Mouse (Mus musculus) forebrain, embryonic 11.5 days (tissue): ENCODE measurements around the gene Lif. TPM values are rescaled to one million over a fixed set of nuclear protein-coding genes. Genes with fewer than 3 reads are reported as not detected.

Experiments used
- ATAC-seq: fragments of 200-750 bp; cut with Nextera tagmentation; replicated peaks from 2 replicates; pipeline ENCODE4 v1.8.0; 2017; ENCODE audit warnings: moderate TSS enrichment; ENCODE audit not compliant: low FRiP score
- DNase-seq: peaks from one replicate; pipeline ENCODE4 v3.0.0-alpha.2; 2017; ENCODE audit warnings: low spot score
- H3K27ac ChIP-seq: fragments of 300-500 bp; sonication (generic); 2 replicates; pipeline ENCODE4 v1.5.1; 2014; ENCODE audit warnings: low read depth, low read length
- H3K27me3 ChIP-seq: fragments of 300-500 bp; sonication (generic); 2 replicates; pipeline ENCODE4 v1.6.1; 2014; ENCODE audit warnings: mild to moderate bottlenecking, low read length, mixed read lengths; ENCODE audit not compliant: control insufficient read depth, insufficient read depth
- H3K36me3 ChIP-seq: fragments of 300-500 bp; sonication (generic); 2 replicates; pipeline ENCODE4 v1.6.1; 2014; ENCODE audit warnings: mild to moderate bottlenecking, low read length, moderate library complexity, mixed read lengths; ENCODE audit not compliant: control insufficient read depth, insufficient read depth
- H3K4me1 ChIP-seq: fragments of 300-500 bp; sonication (generic); replicated peaks from 2 replicates; pipeline ENCODE4 v1.6.1; 2014; ENCODE audit warnings: low read length, mixed read lengths; ENCODE audit not compliant: control insufficient read depth, insufficient read depth
- H3K4me2 ChIP-seq: fragments of 300-500 bp; sonication (generic); 2 replicates; pipeline ENCODE4 v1.6.1; 2014; ENCODE audit warnings: low read depth, mild to moderate bottlenecking, low read length, moderate library complexity, mixed read lengths; ENCODE audit not compliant: severe bottlenecking
- H3K4me3 ChIP-seq: fragments of 300-500 bp; sonication (generic); 2 replicates; pipeline ENCODE4 v1.5.1; 2014; ENCODE audit warnings: low read depth, low read length
- H3K9ac ChIP-seq: fragments of 300-500 bp; sonication (generic); 2 replicates; pipeline ENCODE4 v1.6.1; 2014; ENCODE audit warnings: low read length
- H3K9me3 ChIP-seq: fragments of 300-500 bp; sonication (generic); 2 replicates; pipeline ENCODE4 v1.6.1; 2016; ENCODE audit warnings: low read length, mixed read lengths; ENCODE audit not compliant: control insufficient read depth
- whole genome bisulfite sequencing: fragments of 180-500 bp; shearing (Covaris S2); extraction: QIAGEN DNeasy Blood & Tissue Kit; methylation state at CpG from one replicate; pipeline ENCODE4 v1.1.7; 2014; 5-methylcytosine and 5-hydroxymethylcytosine counted together
- polyA plus RNA-seq: library from polyadenylated mRNA; unstranded; fragments of >200 nt; fragmentation: Nextera tagmentation; extraction: Ambion mirVana; gene quantifications from 2 replicates; pipeline ENCODE4 v1.2.1, GENCODE M21; 2014

Lif gene
- polyA plus RNA-seq, 1 experiment from 2014 or later = not detected

GRCm38 (mm10) chr11:4294047-4294446 lies 36.7 kb downstream of the Lif start:
- H3K36me3 ChIP-seq = no peaks in the 10 kb centered on the region
- no peaks in the 10 kb centered on the region for H3K9me3 ChIP-seq
- WGBS = 84% methylated on average over 6 of the region's 6 CpGs
- H3K9ac ChIP-seq = no peak overlapping the region
- H3K27me3 ChIP-seq = no peaks in the 10 kb centered on the region
- DNase-seq (no peak), ATAC-seq (no peak)
- H3K4me1 ChIP-seq = no peaks in the 10 kb centered on the region
- no peak overlapping the region for H3K27ac ChIP-seq
- H3K4me2 ChIP-seq = no peak overlapping the region
- H3K4me3 ChIP-seq = no peak overlapping the region

GRCm38 (mm10) chr11:4294495-4295351 lies 37.4 kb downstream of the Lif start:
- no peak for DNase-seq
- Histone ChIP-seq H3K27ac (no peak overlapping the region), H3K4me3 (no peak overlapping the region), H3K27me3 (no peaks in the 10 kb centered on the region), H3K4me1 (no peaks in the 10 kb centered on the region), H3K9me3 (no peaks in the 10 kb centered on the region), H3K9ac (no peak overlapping the region), H3K4me2 (no peak overlapping the region), H3K36me3 (no peaks in the 10 kb centered on the region)
- ATAC-seq = no peak
- 55% methylated on average over 14 of the region's 14 CpGs for WGBS

- Histone ChIP-seq H3K9me3 (no peaks in the 10 kb centered on the region), H3K27me3 (no peaks in the 10 kb centered on the region), H3K27ac (no peak overlapping the region), H3K9ac (no peak overlapping the region), H3K4me2 (no peak overlapping the region), H3K4me3 (no peak overlapping the region), H3K36me3 (no peaks in the 10 kb centered on the region), H3K4me1 (no peaks in the 10 kb centered on the region)
- 74% methylated on average over 10 of the region's 10 CpGs for WGBS
- no peak for ATAC-seq
- DNase-seq = no peak
These were observed 39.4 kb downstream of the Lif start for GRCm38 (mm10) chr11:4296610-4297275.

GRCm38 (mm10) chr11:4297753-4298152 lies 40.4 kb downstream of the Lif start:
- H3K9ac ChIP-seq = no peak overlapping the region
- H3K27ac ChIP-seq = no peak overlapping the region
- H3K4me1 ChIP-seq = no peaks in the 10 kb centered on the region
- no peak for DNase-seq
- no peaks in the 10 kb centered on the region for H3K27me3 ChIP-seq
- ATAC-seq = no peak
- no peak overlapping the region for H3K4me3 ChIP-seq
- WGBS = 85% methylated on average over 3 of the region's 3 CpGs
- H3K36me3 ChIP-seq = no peaks in the 10 kb centered on the region
- H3K9me3 ChIP-seq = no peaks in the 10 kb centered on the region
- H3K4me2 ChIP-seq = no peak overlapping the region

GRCm38 (mm10) chr11:4298615-4299014 lies 41.3 kb downstream of the Lif start:
- no peak for ATAC-seq
- 46% methylated on average over 7 of the region's 7 CpGs for WGBS
- H3K27ac ChIP-seq = no peak overlapping the region
- H3K9ac ChIP-seq = no peak overlapping the region
- no peaks in the 10 kb centered on the region for H3K27me3 ChIP-seq
- H3K4me3 ChIP-seq = no peak overlapping the region
- no peak overlapping the region for H3K4me2 ChIP-seq
- no peaks in the 10 kb centered on the region for H3K36me3 ChIP-seq
- H3K4me1 ChIP-seq = no peaks in the 10 kb centered on the region
- no peak for DNase-seq
- H3K9me3 ChIP-seq = no peaks in the 10 kb centered on the region

GRCm38 (mm10) chr11:4299191-4299590 lies 41.8 kb downstream of the Lif start:
- Histone ChIP-seq H3K4me1 (no peaks in the 10 kb centered on the region), H3K27ac (no peak overlapping the region), H3K9me3 (no peaks in the 10 kb centered on the region), H3K36me3 (no peaks in the 10 kb centered on the region), H3K27me3 (no peaks in the 10 kb centered on the region), H3K4me3 (no peak overlapping the region), H3K9ac (no peak overlapping the region), H3K4me2 (no peak overlapping the region)
- no peak for DNase-seq
- 52% methylated on average over 12 of the region's 12 CpGs for WGBS
- ATAC-seq = no peak

- ATAC-seq (no peak), DNase-seq (no peak)
- Histone ChIP-seq H3K4me2 (no peak overlapping the region), H3K27ac (no peak overlapping the region), H3K27me3 (no peaks in the 10 kb centered on the region), H3K4me1 (no peaks in the 10 kb centered on the region), H3K4me3 (no peak overlapping the region), H3K9ac (no peak overlapping the region), H3K9me3 (no peaks in the 10 kb centered on the region), H3K36me3 (no peaks in the 10 kb centered on the region)
- WGBS = 80% methylated on average over 14 of the region's 14 CpGs
These were observed 42.5 kb downstream of the Lif start for GRCm38 (mm10) chr11:4299735-4300474.

GRCm38 (mm10) chr11:4300683-4301082 lies 43.3 kb downstream of the Lif start:
- ATAC-seq = no peak
- DNase-seq = no peak
- no peak overlapping the region for H3K4me2 ChIP-seq
- H3K27ac ChIP-seq = no peak overlapping the region
- H3K4me1 ChIP-seq = no peaks in the 10 kb centered on the region
- H3K9ac ChIP-seq = no peak overlapping the region
- no peaks in the 10 kb centered on the region for H3K27me3 ChIP-seq
- no peaks in the 10 kb centered on the region for H3K9me3 ChIP-seq
- no peak overlapping the region for H3K4me3 ChIP-seq
- no peaks in the 10 kb centered on the region for H3K36me3 ChIP-seq
- 93% methylated on average over 3 of the region's 3 CpGs for WGBS
